Comparison of ENCODE assay signal across 8 mouse cellular contexts in genomic region chr13:56647597-56648405, GRCm38 (mm10). TPM values are rescaled to one million over a fixed set of nuclear protein-coding genes. Genes with fewer than 3 reads are reported as not detected.
A peak's percentile ranks its signal among the peaks of the same experiment; 100 is the strongest.
DNase-seq lines count a peak whose midpoint lies in the region; ATAC-seq and TF ChIP-seq lines count a peak whose summit lies in the region.

No protein-coding gene starts in this region.

- DNase-seq in ovary, adult 18-20 months (ENCODE audit: low spot score): peak; percentile 24
- DNase-seq in ovary, postnatal 10 days (ENCODE audit: low spot score): no peak
- peak; percentile 63 for DNase-seq in gastrocnemius, postnatal 25 days
- DNase-seq in stomach, postnatal 0 days (ENCODE audit: low spot score): no peak
- DNase-seq in right cerebral cortex, adult 2 months (ENCODE audit: low spot score in 2 of 2): no peak
- no peak for DNase-seq in right cerebral cortex, postnatal 10 days (ENCODE audit: low spot score in 2 of 2)

- H3K27ac ChIP-seq in intestine, postnatal 0 days (ENCODE audit: low read depth, low read length): no peak overlapping the region
- peak overlapping the region; percentile 89 for H3K27ac ChIP-seq in lung, embryonic 15.5 days
- 0 out of 2 replicates have a peak overlapping the region, but pooled peaks have one; percentile 13 for H3K27ac ChIP-seq in stomach, postnatal 0 days (replicated peaks)

- peak; percentile 68 for ATAC-seq in intestine, postnatal 0 days
- peak; percentile 86 for ATAC-seq in lung, embryonic 15.5 days (ENCODE audit: borderline replicate concordance, extremely low read depth, low FRiP score, low TSS enrichment)
- peak; percentile 46 for ATAC-seq in stomach, postnatal 0 days (ENCODE audit: low FRiP score, low TSS enrichment)

- TF ChIP-seq CTCF in intestine, postnatal 0 days (IDR thresholded peaks at IDR 0.05; ENCODE audit: low read depth): no peak
- no peak for TF ChIP-seq CTCF in stomach, postnatal 0 days (IDR thresholded peaks at IDR 0.05; ENCODE audit: low read depth)

- H3K36me3 ChIP-seq in intestine, postnatal 0 days (ENCODE audit: control insufficient read depth, insufficient read depth): no peaks in the 10 kb centered on the region
- H3K36me3 ChIP-seq in lung, embryonic 15.5 days: no peaks in the 10 kb centered on the region
- H3K36me3 ChIP-seq in stomach, postnatal 0 days (ENCODE audit: control insufficient read depth, insufficient read depth, low read length): no peaks in the 10 kb centered on the region

- H3K9me3 ChIP-seq in intestine, postnatal 0 days (ENCODE audit: control insufficient read depth): no peaks in the 10 kb centered on the region
- H3K9me3 ChIP-seq in lung, embryonic 15.5 days: no peaks in the 10 kb centered on the region
- H3K9me3 ChIP-seq in stomach, postnatal 0 days (ENCODE audit: control insufficient read depth, low read length): no peaks in the 10 kb centered on the region

- no peak for TF ChIP-seq EP300 in stomach, postnatal 0 days (optimal IDR thresholded peaks at IDR 0.05)

- no peaks in the 10 kb centered on the region for H3K27me3 ChIP-seq in intestine, postnatal 0 days (replicated peaks; ENCODE audit: control insufficient read depth, insufficient read depth, low read length)
- no peaks in the 10 kb centered on the region for H3K27me3 ChIP-seq in lung, embryonic 15.5 days
- no peaks in the 10 kb centered on the region for H3K27me3 ChIP-seq in stomach, postnatal 0 days (ENCODE audit: control insufficient read depth, insufficient read depth, low read length)

- no peak overlapping the region for H3K4me3 ChIP-seq in intestine, postnatal 0 days (ENCODE audit: low read depth, low read length)
- H3K4me3 ChIP-seq in lung, embryonic 15.5 days: no peak overlapping the region
- H3K4me3 ChIP-seq in stomach, postnatal 0 days (ENCODE audit: low read depth, low read length): no peak overlapping the region

- WGBS in intestine, postnatal 0 days: 64% methylated on average over 10 of the region's 10 CpGs
- 43% methylated on average over 10 of the region's 10 CpGs for whole genome bisulfite sequencing in lung, embryonic 15.5 days
- 67% methylated on average over 10 of the region's 10 CpGs for WGBS in stomach, postnatal 0 days

- H3K4me2 ChIP-seq in intestine, postnatal 0 days (replicated peaks; ENCODE audit: low read depth): no peak overlapping the region
- H3K4me2 ChIP-seq in lung, embryonic 15.5 days: no peak overlapping the region
- no peak overlapping the region for H3K4me2 ChIP-seq in stomach, postnatal 0 days (replicated peaks; ENCODE audit: low read depth)

- 0 out of 2 replicates have a peak overlapping the region, but pooled peaks have one; percentile 26 for H3K9ac ChIP-seq in intestine, postnatal 0 days (ENCODE audit: low read depth, low read length)
- no peak overlapping the region for H3K9ac ChIP-seq in lung, embryonic 15.5 days
- no peak overlapping the region for H3K9ac ChIP-seq in stomach, postnatal 0 days (ENCODE audit: low read length)

- 0 out of 2 replicates have a peak, but pooled peaks cover 6% of the 10 kb centered on the region for H3K4me1 ChIP-seq in intestine, postnatal 0 days (replicated peaks; ENCODE audit: control insufficient read depth, insufficient read depth, low read length)
- H3K4me1 ChIP-seq in lung, embryonic 15.5 days: peaks cover 47% of the 10 kb centered on the region
- H3K4me1 ChIP-seq in stomach, postnatal 0 days (replicated peaks; ENCODE audit: control insufficient read depth, insufficient read depth): no peaks in the 10 kb centered on the region

RNA-seq across cellular contexts. Expression of gene Tgfbi, which starts 38.5 kb away (rescaled TPM):
- total RNA-seq in gastrocnemius, postnatal 25 days (2021): 10 to 100 TPM; 19.2 to 20.5 TPM
- polyA plus RNA-seq in intestine, postnatal 0 days (2015; fragmentation: Nextera tagmentation; extraction: Ambion mirVana): 101 and 105 TPM in 2 replicates
- polyA plus RNA-seq in lung, embryonic 15.5 days (2015; fragmentation: Nextera tagmentation; extraction: Ambion mirVana): 189 TPM in 2 replicates
- 140 and 149 TPM in 2 replicates for polyA plus RNA-seq in stomach, postnatal 0 days (2015; fragmentation: Nextera tagmentation; extraction: Ambion mirVana)

RNA-seq across cellular contexts. Expression of gene Smad5, which starts 55.0 kb away (rescaled TPM):
- 10 to 100 TPM; 18.5 to 19.7 TPM for total RNA-seq in gastrocnemius, postnatal 25 days (2021)
- 8.5 and 11.9 TPM in 2 replicates for polyA plus RNA-seq in intestine, postnatal 0 days (2015; fragmentation: Nextera tagmentation; extraction: Ambion mirVana)
- polyA plus RNA-seq in lung, embryonic 15.5 days (2015; fragmentation: Nextera tagmentation; extraction: Ambion mirVana): 34.1 and 34.7 TPM in 2 replicates
- polyA plus RNA-seq in stomach, postnatal 0 days (2015; fragmentation: Nextera tagmentation; extraction: Ambion mirVana): 9.4 and 10.3 TPM in 2 replicates

Comparison
In these comparisons a context has a peak if more than half of its experiments do, and no peak if none do; other contexts are left out.
1. DNase-seq: peak in ovary, adult 18-20 months (single experiment) and gastrocnemius, postnatal 25 days (single experiment); none in ovary, postnatal 10 days (single experiment), stomach, postnatal 0 days (single experiment), right cerebral cortex, adult 2 months (0 of 2) and right cerebral cortex, postnatal 10 days (0 of 2).
2. Peak in every context shown above with its lines, with median percentiles within 50 percentile points of each other: ATAC-seq.